Mouse (Mus musculus) heart, embryonic 15.5 days (tissue): ENCODE measurements around the gene Cenpc1. TPM values are rescaled to one million over a fixed set of nuclear protein-coding genes. Genes with fewer than 3 reads are reported as not detected.

Experiments used
- ATAC-seq: fragments of 200-750 bp; cut with Nextera tagmentation; replicated peaks from 2 replicates; pipeline ENCODE4 v1.8.0; 2017; ENCODE audit warnings: low read depth, moderate TSS enrichment; ENCODE audit not compliant: insufficient number of reproducible peaks, insufficient read depth, low FRiP score
- H3K27ac ChIP-seq: fragments of 300-500 bp; sonication (generic); 2 replicates; pipeline ENCODE4 v1.5.1; 2015; ENCODE audit warnings: mild to moderate bottlenecking, inconsistent platforms
- H3K27me3 ChIP-seq: fragments of 300-500 bp; sonication (generic); 2 replicates; pipeline ENCODE4 v1.6.1; 2015; ENCODE audit warnings: inconsistent platforms
- H3K36me3 ChIP-seq: fragments of 300-500 bp; sonication (generic); 2 replicates; pipeline ENCODE4 v1.6.1; 2015; ENCODE audit warnings: mild to moderate bottlenecking, inconsistent platforms
- H3K4me1 ChIP-seq: fragments of 300-500 bp; sonication (generic); replicated peaks from 2 replicates; pipeline ENCODE4 v1.6.1; 2015; ENCODE audit warnings: inconsistent platforms
- H3K4me2 ChIP-seq: fragments of 300-500 bp; sonication (generic); 2 replicates; pipeline ENCODE4 v1.6.1; 2015; ENCODE audit warnings: inconsistent platforms, mild to moderate bottlenecking, moderate library complexity
- H3K4me3 ChIP-seq: fragments of 300-500 bp; sonication (generic); 2 replicates; pipeline ENCODE4 v1.5.1; 2015; ENCODE audit warnings: mild to moderate bottlenecking, inconsistent platforms
- H3K9ac ChIP-seq: fragments of 300-500 bp; sonication (generic); 2 replicates; pipeline ENCODE4 v1.6.1; 2015; ENCODE audit warnings: mild to moderate bottlenecking, inconsistent platforms
- H3K9me3 ChIP-seq: fragments of 300-500 bp; sonication (generic); replicated peaks from 2 replicates; pipeline ENCODE4 v1.6.1; 2016; ENCODE audit warnings: inconsistent platforms
- WGBS: fragments of 180-500 bp; shearing (Covaris S2); methylation state at CpG from one replicate; pipeline ENCODE4 v1.1.7; 2015; ENCODE audit warnings: mixed read lengths; 5-methylcytosine and 5-hydroxymethylcytosine counted together
- polyA plus RNA-seq: library from polyadenylated mRNA; unstranded; fragments of >200 nt; fragmentation: Nextera tagmentation; extraction: Ambion mirVana; gene quantifications from 2 replicates; pipeline ENCODE4 v1.2.1, GENCODE M21; 2015

The Cenpc1 gene
- polyA plus RNA-seq, 1 experiment from 2014 or later: 23.1 TPM

DNA sequence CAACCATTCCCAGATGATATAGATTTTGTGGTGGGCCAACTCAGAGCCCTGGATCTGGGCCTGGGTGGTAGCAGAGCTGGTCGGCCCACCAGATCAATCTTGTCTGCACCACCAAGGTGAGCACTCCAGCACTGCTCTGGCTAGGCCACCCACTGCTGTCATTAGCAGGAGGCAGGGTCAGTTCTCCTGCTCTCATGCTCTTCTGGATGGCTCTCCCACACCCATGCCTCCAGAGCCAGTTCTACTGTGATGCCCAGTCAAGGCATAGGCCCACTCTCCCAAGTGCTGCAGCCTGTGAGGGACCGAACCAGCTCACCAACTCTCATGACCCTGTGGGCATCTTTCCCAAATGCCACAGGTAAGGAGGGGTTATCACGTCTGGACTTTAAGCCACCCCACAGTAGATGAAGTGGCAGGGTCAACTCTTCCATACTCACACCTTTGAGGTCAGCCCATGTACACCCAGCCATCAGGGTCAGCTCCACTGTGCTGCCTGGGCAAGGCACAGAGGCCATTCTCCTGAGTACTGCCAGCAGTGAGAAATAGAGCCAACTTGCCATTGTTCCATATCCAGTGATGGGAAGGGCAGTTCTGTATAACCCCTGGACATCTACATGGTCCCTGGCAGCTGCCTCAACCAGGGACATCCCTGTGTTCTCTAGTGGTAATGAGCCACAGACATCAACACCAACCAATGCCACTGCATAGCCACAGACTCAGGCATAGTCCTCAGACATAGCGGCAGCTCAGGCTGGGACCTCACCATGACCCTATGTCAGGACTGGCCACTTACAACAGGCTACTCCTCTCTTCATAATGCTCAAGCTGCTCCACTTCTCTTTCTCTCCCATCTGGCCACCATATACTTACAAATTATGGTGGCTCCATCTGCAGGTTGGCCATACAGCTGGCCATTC, 72.3 kb downstream of the Cenpc1 start:
- Histone ChIP-seq H3K27me3 (peaks cover 6% of the 10 kb centered on the region; the same call in 1 of the 2 replicates), H3K9ac (no peak overlapping the region), H3K27ac (no peak overlapping the region), H3K4me1 (no peaks in the 10 kb centered on the region), H3K36me3 (no peaks in the 10 kb centered on the region), H3K4me3 (no peak overlapping the region), H3K9me3 (no peaks in the 10 kb centered on the region), H3K4me2 (no peak overlapping the region)
- 75% methylated on average over 4 of the region's 4 CpGs for WGBS
- ATAC-seq: no peak

DNA sequence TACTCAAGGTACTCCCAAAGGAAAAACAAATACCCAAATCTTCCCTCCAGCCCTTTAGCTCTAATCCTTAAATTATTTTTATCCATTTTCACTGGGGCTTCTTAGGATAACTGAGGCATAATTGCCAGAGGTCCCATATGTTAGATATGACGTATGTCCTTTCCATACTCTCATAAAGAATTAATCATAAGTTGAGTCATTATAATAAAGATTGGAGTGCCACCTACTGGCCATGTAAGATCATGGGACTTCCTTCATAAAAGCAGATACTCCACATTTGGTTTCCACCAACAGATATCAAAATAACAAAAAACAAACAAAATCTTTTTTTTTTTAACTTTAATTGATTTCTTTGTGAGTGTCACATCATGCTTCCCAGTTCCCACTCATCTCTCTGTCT, 73.3 kb downstream of the Cenpc1 start:
- peaks cover 6% of the 10 kb centered on the region; the same call in 1 of the 2 replicates for H3K27me3 ChIP-seq
- H3K4me1 ChIP-seq: no peaks in the 10 kb centered on the region
- no peak overlapping the region for H3K4me2 ChIP-seq
- H3K9ac ChIP-seq: no peak overlapping the region
- no peaks in the 10 kb centered on the region for H3K36me3 ChIP-seq
- WGBS: 17% methylated on average over 1 of the region's 1 CpGs
- H3K4me3 ChIP-seq: no peak overlapping the region
- H3K27ac ChIP-seq: no peak overlapping the region
- H3K9me3 ChIP-seq: no peaks in the 10 kb centered on the region
- no peak for ATAC-seq

DNA sequence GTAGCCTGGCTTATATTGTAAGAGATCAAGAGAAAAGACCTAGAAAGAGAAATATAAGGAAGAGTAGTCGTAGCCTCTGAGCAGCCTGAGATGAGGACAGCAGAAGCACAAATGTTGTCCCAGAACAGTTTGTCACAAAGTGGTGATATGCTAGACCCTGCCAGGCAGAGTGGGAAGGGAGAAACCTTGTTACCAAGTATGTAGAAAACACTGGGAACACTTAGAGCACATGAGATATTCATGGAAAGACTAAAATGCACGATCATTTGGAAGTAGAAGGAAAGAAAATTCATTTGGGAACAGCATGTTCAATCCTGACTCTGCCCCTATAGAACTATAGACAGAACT, 77.9 kb downstream of the Cenpc1 start:
- H3K27ac ChIP-seq: no peak overlapping the region
- no peak overlapping the region for H3K9ac ChIP-seq
- H3K4me1 ChIP-seq: no peaks in the 10 kb centered on the region
- WGBS: 74% methylated on average over 2 of the region's 2 CpGs
- H3K4me3 ChIP-seq: no peak overlapping the region
- H3K4me2 ChIP-seq: no peak overlapping the region
- peaks cover 8% of the 10 kb centered on the region for H3K27me3 ChIP-seq
- ATAC-seq: no peak
- no peaks in the 10 kb centered on the region for H3K9me3 ChIP-seq
- H3K36me3 ChIP-seq: no peaks in the 10 kb centered on the region

DNA sequence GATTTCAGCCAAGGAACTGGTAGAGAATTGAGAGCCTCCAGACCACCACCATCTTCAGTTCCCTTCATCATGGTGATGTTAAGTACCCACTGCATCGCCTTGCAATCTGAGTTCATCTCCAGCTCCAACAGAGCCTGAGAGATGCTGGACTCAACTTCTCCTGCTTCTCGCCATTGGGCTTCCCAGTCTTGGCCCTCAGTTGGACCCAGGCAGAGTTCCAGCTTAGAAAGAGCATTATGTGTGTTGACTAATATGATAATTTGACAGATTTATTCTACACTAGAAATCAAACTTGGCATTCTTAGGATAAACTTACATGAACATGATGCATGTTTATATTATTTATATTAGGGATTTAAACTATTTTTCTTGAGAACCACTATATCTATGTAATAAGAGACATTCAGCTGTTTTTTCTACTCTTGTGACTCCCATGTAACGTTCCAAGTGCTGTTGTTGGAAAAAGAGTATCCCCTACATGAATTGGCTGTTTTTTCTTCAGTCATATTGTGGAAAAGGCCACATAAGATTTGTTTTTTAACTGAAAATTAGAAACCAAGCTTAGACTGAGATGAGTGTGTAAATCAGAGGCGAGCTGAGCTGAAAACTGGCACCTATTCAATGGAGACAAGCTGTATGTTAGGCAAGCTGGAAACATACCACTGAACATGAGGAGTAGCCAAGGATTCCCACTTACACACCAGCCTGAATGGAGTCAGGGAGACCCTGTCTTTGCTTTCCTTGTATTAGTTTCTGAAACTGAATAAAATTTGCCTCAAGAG, 78.5 kb downstream of the Cenpc1 start:
- no peak for ATAC-seq
- WGBS: 75% methylated on average over 4 of the region's 4 CpGs

DNA sequence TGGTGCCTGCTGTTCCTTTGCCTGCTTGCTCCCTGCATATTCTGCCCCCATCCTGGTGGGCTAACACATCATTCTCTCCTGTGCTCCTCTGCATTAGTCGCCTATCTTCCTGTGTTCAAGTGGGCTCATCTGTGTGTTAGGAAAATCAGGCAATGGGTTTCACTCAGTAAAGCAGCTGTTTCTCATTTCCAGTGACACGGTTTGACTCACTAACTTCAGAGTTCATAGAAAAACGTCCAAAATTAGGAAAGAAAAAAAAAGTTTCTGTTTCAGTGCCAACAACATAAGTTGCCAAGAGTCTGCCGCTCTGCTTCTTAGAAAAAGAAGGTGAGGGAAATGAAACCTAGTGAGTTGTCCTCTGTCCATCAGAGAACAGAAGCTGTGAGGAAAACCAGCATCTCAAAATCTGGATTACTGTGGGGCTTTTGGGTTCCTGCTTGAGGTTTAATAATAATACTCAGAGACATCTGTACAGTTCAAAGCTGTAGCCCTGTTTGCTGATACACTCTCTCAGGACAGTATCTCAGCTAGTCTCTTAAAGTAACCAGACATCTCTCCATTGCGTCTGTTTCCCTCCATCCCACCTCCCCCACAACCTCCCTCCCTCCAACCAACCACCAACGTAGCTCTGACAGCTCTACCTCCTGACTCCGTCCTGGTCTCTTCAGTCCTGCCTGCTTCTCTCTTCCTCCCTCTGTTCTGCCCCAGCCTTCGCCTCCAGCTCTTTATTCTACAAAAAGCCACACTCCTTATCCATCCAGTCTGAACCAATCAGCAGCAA, 87.5 kb downstream of the Cenpc1 start:
- Histone ChIP-seq H3K9ac (no peak overlapping the region), H3K27me3 (no peaks in the 10 kb centered on the region), H3K4me2 (no peak overlapping the region), H3K36me3 (no peaks in the 10 kb centered on the region), H3K4me1 (no peaks in the 10 kb centered on the region), H3K4me3 (no peak overlapping the region), H3K9me3 (no peaks in the 10 kb centered on the region), H3K27ac (no peak overlapping the region)
- no peak for ATAC-seq
- 45% methylated on average over 8 of the region's 8 CpGs for WGBS

More for the DNA sequence above, 78.5 kb downstream of the Cenpc1 start:
- Histone ChIP-seq H3K4me3 (no peak overlapping the region), H3K27me3 (peaks cover 8% of the 10 kb centered on the region), H3K4me1 (no peaks in the 10 kb centered on the region), H3K36me3 (no peaks in the 10 kb centered on the region), H3K4me2 (no peak overlapping the region), H3K9ac (no peak overlapping the region), H3K27ac (no peak overlapping the region), H3K9me3 (no peaks in the 10 kb centered on the region)

DNA sequence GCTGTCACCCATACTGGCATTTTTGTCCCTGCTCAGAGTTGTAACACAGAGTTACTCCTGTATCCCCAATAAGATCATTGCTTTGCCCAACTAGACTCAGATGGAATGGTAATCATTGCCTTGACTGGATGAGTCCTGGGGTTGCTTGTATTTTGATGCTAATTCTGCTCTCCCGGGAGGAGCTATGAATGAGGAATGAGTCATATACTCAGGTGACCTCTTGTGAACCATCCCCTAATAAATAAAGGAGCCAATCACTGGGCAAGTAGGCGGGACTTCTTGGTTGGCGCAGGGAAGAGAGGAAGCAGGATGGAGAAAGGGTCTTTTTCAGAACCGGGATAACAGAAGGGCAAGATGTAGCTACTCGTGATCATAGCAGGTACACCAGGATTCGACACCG, 102.6 kb downstream of the Cenpc1 start:
- Histone ChIP-seq H3K9ac (no peak overlapping the region), H3K36me3 (no peaks in the 10 kb centered on the region), H3K9me3 (no peaks in the 10 kb centered on the region), H3K4me1 (no peaks in the 10 kb centered on the region), H3K27me3 (no peaks in the 10 kb centered on the region), H3K4me2 (no peak overlapping the region), H3K27ac (no peak overlapping the region), H3K4me3 (no peak overlapping the region)
- WGBS: 77% methylated on average over 7 of the region's 7 CpGs
- ATAC-seq: no peak

Other genes with a start within 250 kb of the Cenpc1 start
- 0.34 and 2.5 TPM in 2 replicates for gene Stap1, start 6.2 kb upstream of the Cenpc1 start, polyA plus RNA-seq
- gene Uba6, start 107.2 kb upstream of the Cenpc1 start, polyA plus RNA-seq: 6.6 and 7.1 TPM in 2 replicates
- not detected in 2 replicates for gene Gnrhr, start 132.3 kb upstream of the Cenpc1 start, polyA plus RNA-seq
- not detected in 2 replicates for gene Tmprss11c, start 223.7 kb upstream of the Cenpc1 start, polyA plus RNA-seq